Mouse (Mus musculus): ENCODE measurements around the gene Olig3. TPM values are rescaled to one million over a fixed set of nuclear protein-coding genes. Genes with fewer than 3 reads are reported as not detected.

Olig3 gene
- 0.32 and 0.80 TPM in 2 replicates for total RNA-seq (2012; rRNA removed)

GRCm38 (mm10) chr10:19356071-19356583 is at the start of gene Olig3:
Olig3 (plus strand) TSS chr10:19356533.
- no peaks in the 10 kb centered on the region for H3K36me3 ChIP-seq (ENCODE audit: control insufficient read depth, insufficient read depth, low read length, poor library complexity, severe bottlenecking)
- peaks cover 0 to 11% of the 10 kb centered on the region in 2 experiments; a peak in 1 of 4 replicates for H3K4me1 ChIP-seq (ENCODE audit: control insufficient read depth in 2 of 2, insufficient read depth in 2 of 2, low read length in 2 of 2, poor library complexity in 1 of 2)
- H3K9ac ChIP-seq (ENCODE audit: insufficient read depth, low read depth, low read length, poor library complexity, severe bottlenecking): peak within 1 kb of the TSS; percentile 1; the same call in 1 of the 2 replicates
- peak within 1 kb of the TSS; percentile 36 to 52 for H3K4me3 ChIP-seq (ENCODE audit: insufficient read depth in 1 of 2, low read depth in 1 of 2, low read length in 2 of 2, poor library complexity in 1 of 2, severe bottlenecking in 1 of 2)
- no peaks in the 10 kb centered on the region for H3K9me3 ChIP-seq (ENCODE audit: control insufficient read depth, insufficient read depth, low read depth, low read length)
- H3K27ac ChIP-seq (ENCODE audit: insufficient read depth, low read depth, low read length, poor library complexity, severe bottlenecking): no peak within 1 kb of the TSS
- in situ Hi-C loops (cut with MboI; ENCODE audit: low sequenced_read_pairs in 2 of 2, unreplicated experiment in 2 of 2): no loop called here
- TF ChIP-seq ZNF384 (IDR thresholded peaks at IDR 0.05; ENCODE audit: low read depth, low read length) (no peak), HCFC1 (IDR thresholded peaks at IDR 0.05; ENCODE audit: borderline replicate concordance, insufficient read depth, low read length) (no peak), ZC3H11A (IDR thresholded peaks at IDR 0.05; ENCODE audit: borderline replicate concordance, low read depth, low read length) (no peak), MAFK (IDR thresholded peaks at IDR 0.05; ENCODE audit: insufficient read depth, low read depth, low read length) (no peak), CHD2 (IDR thresholded peaks at IDR 0.05; ENCODE audit: low read depth, low read length) (no peak)
- no peak for DNase-seq (ENCODE audit: low read depth, low spot score)

- no peak for TF ChIP-seq MAFK (IDR thresholded peaks at IDR 0.05; ENCODE audit: insufficient read depth, low read depth, low read length)
- no peak for TF ChIP-seq CHD2 (IDR thresholded peaks at IDR 0.05; ENCODE audit: low read depth, low read length)
- TF ChIP-seq HCFC1 (IDR thresholded peaks at IDR 0.05; ENCODE audit: borderline replicate concordance, insufficient read depth, low read length): no peak
- no peak for TF ChIP-seq ZC3H11A (IDR thresholded peaks at IDR 0.05; ENCODE audit: borderline replicate concordance, low read depth, low read length)
- no peak for TF ChIP-seq ZNF384 (IDR thresholded peaks at IDR 0.05; ENCODE audit: low read depth, low read length)
- H3K9me3 ChIP-seq (ENCODE audit: control insufficient read depth, insufficient read depth, low read depth, low read length): no peaks in the 10 kb centered on the region
- no peak overlapping the region for H3K27ac ChIP-seq (ENCODE audit: insufficient read depth, low read depth, low read length, poor library complexity, severe bottlenecking)
- no peak for DNase-seq (ENCODE audit: low read depth, low spot score)
- in situ Hi-C loops (cut with MboI; ENCODE audit: low sequenced_read_pairs in 2 of 2, unreplicated experiment in 2 of 2): no loop called here
- H3K4me3 ChIP-seq (ENCODE audit: insufficient read depth in 1 of 2, low read depth in 1 of 2, low read length in 2 of 2, poor library complexity in 1 of 2, severe bottlenecking in 1 of 2): no peak overlapping the region
- no peak overlapping the region for H3K9ac ChIP-seq (ENCODE audit: insufficient read depth, low read depth, low read length, poor library complexity, severe bottlenecking)
- no peaks in the 10 kb centered on the region for H3K36me3 ChIP-seq (ENCODE audit: control insufficient read depth, insufficient read depth, low read length, poor library complexity, severe bottlenecking)
- H3K4me1 ChIP-seq (ENCODE audit: control insufficient read depth in 2 of 2, insufficient read depth in 2 of 2, low read length in 2 of 2, poor library complexity in 1 of 2): no peaks in the 10 kb centered on the region
Measured at GRCm38 (mm10) chr10:19309681-19310395, 46.5 kb upstream of the Olig3 start.

- Histone ChIP-seq H3K9ac (ENCODE audit: insufficient read depth, low read depth, low read length, poor library complexity, severe bottlenecking) (no peak overlapping the region), H3K4me1 (ENCODE audit: control insufficient read depth in 2 of 2, insufficient read depth in 2 of 2, low read length in 2 of 2, poor library complexity in 1 of 2) (no peaks in the 10 kb centered on the region), H3K27ac (ENCODE audit: insufficient read depth, low read depth, low read length, poor library complexity, severe bottlenecking) (no peak overlapping the region), H3K36me3 (ENCODE audit: control insufficient read depth, insufficient read depth, low read length, poor library complexity, severe bottlenecking) (no peaks in the 10 kb centered on the region), H3K9me3 (ENCODE audit: control insufficient read depth, insufficient read depth, low read depth, low read length) (no peaks in the 10 kb centered on the region), H3K4me3 (ENCODE audit: insufficient read depth in 1 of 2, low read depth in 1 of 2, low read length in 2 of 2, poor library complexity in 1 of 2, severe bottlenecking in 1 of 2) (no peak overlapping the region)
- no peak for TF ChIP-seq ZC3H11A (IDR thresholded peaks at IDR 0.05; ENCODE audit: borderline replicate concordance, low read depth, low read length)
- TF ChIP-seq ZNF384 (IDR thresholded peaks at IDR 0.05; ENCODE audit: low read depth, low read length): no peak
- TF ChIP-seq HCFC1 (IDR thresholded peaks at IDR 0.05; ENCODE audit: borderline replicate concordance, insufficient read depth, low read length): no peak
- TF ChIP-seq MAFK (IDR thresholded peaks at IDR 0.05; ENCODE audit: insufficient read depth, low read depth, low read length): no peak
- TF ChIP-seq CHD2 (IDR thresholded peaks at IDR 0.05; ENCODE audit: low read depth, low read length): no peak
- DNase-seq (ENCODE audit: low read depth, low spot score): no peak
- in situ Hi-C loops (cut with MboI; ENCODE audit: low sequenced_read_pairs in 2 of 2, unreplicated experiment in 2 of 2): no loop called here
Measured at GRCm38 (mm10) chr10:19310471-19310870, 45.9 kb upstream of the Olig3 start.

GRCm38 (mm10) chr10:19317962-19318812 is 38.1 kb upstream of the Olig3 start:
- H3K27ac ChIP-seq (ENCODE audit: insufficient read depth, low read depth, low read length, poor library complexity, severe bottlenecking): no peak overlapping the region
- H3K36me3 ChIP-seq (ENCODE audit: control insufficient read depth, insufficient read depth, low read length, poor library complexity, severe bottlenecking): no peaks in the 10 kb centered on the region
- TF ChIP-seq ZNF384 (IDR thresholded peaks at IDR 0.05; ENCODE audit: low read depth, low read length): no peak
- TF ChIP-seq HCFC1 (IDR thresholded peaks at IDR 0.05; ENCODE audit: borderline replicate concordance, insufficient read depth, low read length): no peak
- TF ChIP-seq CHD2 (IDR thresholded peaks at IDR 0.05; ENCODE audit: low read depth, low read length): no peak
- TF ChIP-seq MAFK (IDR thresholded peaks at IDR 0.05; ENCODE audit: insufficient read depth, low read depth, low read length): no peak
- no peak for TF ChIP-seq ZC3H11A (IDR thresholded peaks at IDR 0.05; ENCODE audit: borderline replicate concordance, low read depth, low read length)
- no peak overlapping the region for H3K9ac ChIP-seq (ENCODE audit: insufficient read depth, low read depth, low read length, poor library complexity, severe bottlenecking)
- in situ Hi-C loops (cut with MboI; ENCODE audit: low sequenced_read_pairs in 2 of 2, unreplicated experiment in 2 of 2): no loop called here
- H3K9me3 ChIP-seq (ENCODE audit: control insufficient read depth, insufficient read depth, low read depth, low read length): no peaks in the 10 kb centered on the region
- no peak overlapping the region for H3K4me3 ChIP-seq (ENCODE audit: insufficient read depth in 1 of 2, low read depth in 1 of 2, low read length in 2 of 2, poor library complexity in 1 of 2, severe bottlenecking in 1 of 2)
- DNase-seq (ENCODE audit: low read depth, low spot score): no peak
- no peaks in the 10 kb centered on the region for H3K4me1 ChIP-seq (ENCODE audit: control insufficient read depth in 2 of 2, insufficient read depth in 2 of 2, low read length in 2 of 2, poor library complexity in 1 of 2)
